Mouse (Mus musculus): Measurements from ENCODE around the gene Mettl17. TPM values are rescaled to one million over a fixed set of nuclear protein-coding genes. Genes with fewer than 3 reads are reported as not detected.
"Not testable (repeated sequence)": the region's sequence is repeated elsewhere in the genome, so short reads cannot be mapped to it uniquely, and the experiment has no call there.

Gene Mettl17
- polyA plus RNA-seq, 1 experiment from 2014 or later, result 57.7 TPM

DNA sequence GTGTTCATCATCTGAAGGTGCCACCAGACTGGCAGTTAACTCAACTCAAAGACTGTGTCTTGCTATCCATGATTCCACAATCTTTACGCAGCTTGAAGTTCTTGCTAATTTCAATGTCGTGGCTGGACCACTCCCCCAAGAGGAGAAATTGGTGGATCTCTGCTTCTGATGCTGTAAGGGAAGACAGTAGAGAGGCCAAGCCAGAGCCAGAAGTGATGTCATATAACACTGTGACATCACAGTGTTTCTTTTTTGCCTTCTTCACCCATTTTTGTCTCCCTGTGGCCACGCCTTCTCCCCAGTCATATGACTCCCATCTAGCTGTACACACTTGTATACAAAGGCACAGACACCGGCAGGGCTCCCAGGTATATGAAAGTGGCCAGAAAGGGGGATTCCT lies 33.5 kb downstream of the Mettl17 start, which contains the start of gene Tppp2:
Gene Tppp2, plus strand, starts transcription at position 301 of the 400 bp plus-strand sequence.
- H3K27me3 ChIP-seq (ENCODE audit: control insufficient read depth, insufficient read depth, low read length), result no peaks in the 10 kb centered on the region
- ATAC-seq (ENCODE audit: insufficient read depth, low FRiP score), result no peak
- no peak within 1 kb of the TSS for H3K9ac ChIP-seq (ENCODE audit: low read length)
- H3K4me2 ChIP-seq (ENCODE audit: low read depth, low read length), result no peak within 1 kb of the TSS
- no peaks in the 10 kb centered on the region for H3K9me3 ChIP-seq (replicated peaks; ENCODE audit: control insufficient read depth, low read length)
- H3K4me1 ChIP-seq (ENCODE audit: control insufficient read depth, insufficient read depth, low read length), result peaks cover 26% of the 10 kb centered on the region
- 83% methylated on average over 4 of the region's 4 CpGs for WGBS
- H3K27ac ChIP-seq (ENCODE audit: low read length), result no peak within 1 kb of the TSS
- H3K36me3 ChIP-seq (ENCODE audit: control insufficient read depth, insufficient read depth, low read length), result no peaks in the 10 kb centered on the region
- no peak within 1 kb of the TSS for H3K4me3 ChIP-seq (replicated peaks; ENCODE audit: low read length)

DNA sequence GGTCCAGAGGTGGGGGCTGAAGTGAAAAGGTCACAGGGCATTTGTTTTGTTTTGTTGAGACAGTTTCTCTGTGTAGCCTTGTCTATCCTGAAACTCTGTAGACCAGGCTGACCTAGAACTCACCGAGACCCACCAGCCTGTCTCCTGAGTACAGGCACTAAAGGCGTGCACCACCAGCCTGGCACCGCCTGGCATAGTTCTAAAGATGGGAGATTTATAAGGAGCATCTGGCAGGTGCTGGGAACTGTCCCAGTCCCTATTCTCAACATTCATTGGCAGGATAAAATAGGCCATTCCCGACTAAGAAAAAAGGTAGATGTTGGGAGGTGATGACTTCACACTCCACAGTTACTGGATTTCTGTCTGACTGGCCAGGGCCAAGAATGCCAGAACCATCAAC lies 34.3 kb downstream of the Mettl17 start:
- Histone ChIP-seq H3K27me3 (ENCODE audit: control insufficient read depth, insufficient read depth, low read length) (no peaks in the 10 kb centered on the region), H3K36me3 (ENCODE audit: control insufficient read depth, insufficient read depth, low read length) (no peaks in the 10 kb centered on the region), H3K9me3 (replicated peaks; ENCODE audit: control insufficient read depth, low read length) (no peaks in the 10 kb centered on the region), H3K27ac (ENCODE audit: low read length) (no peak overlapping the region), H3K4me2 (ENCODE audit: low read depth, low read length) (no peak overlapping the region), H3K4me1 (ENCODE audit: control insufficient read depth, insufficient read depth, low read length) (peaks cover 26% of the 10 kb centered on the region), H3K9ac (ENCODE audit: low read length) (no peak overlapping the region), H3K4me3 (replicated peaks; ENCODE audit: low read length) (no peak overlapping the region)
- ATAC-seq (ENCODE audit: insufficient read depth, low FRiP score), result no peak
- 84% methylated on average over 4 of the region's 4 CpGs for WGBS

DNA sequence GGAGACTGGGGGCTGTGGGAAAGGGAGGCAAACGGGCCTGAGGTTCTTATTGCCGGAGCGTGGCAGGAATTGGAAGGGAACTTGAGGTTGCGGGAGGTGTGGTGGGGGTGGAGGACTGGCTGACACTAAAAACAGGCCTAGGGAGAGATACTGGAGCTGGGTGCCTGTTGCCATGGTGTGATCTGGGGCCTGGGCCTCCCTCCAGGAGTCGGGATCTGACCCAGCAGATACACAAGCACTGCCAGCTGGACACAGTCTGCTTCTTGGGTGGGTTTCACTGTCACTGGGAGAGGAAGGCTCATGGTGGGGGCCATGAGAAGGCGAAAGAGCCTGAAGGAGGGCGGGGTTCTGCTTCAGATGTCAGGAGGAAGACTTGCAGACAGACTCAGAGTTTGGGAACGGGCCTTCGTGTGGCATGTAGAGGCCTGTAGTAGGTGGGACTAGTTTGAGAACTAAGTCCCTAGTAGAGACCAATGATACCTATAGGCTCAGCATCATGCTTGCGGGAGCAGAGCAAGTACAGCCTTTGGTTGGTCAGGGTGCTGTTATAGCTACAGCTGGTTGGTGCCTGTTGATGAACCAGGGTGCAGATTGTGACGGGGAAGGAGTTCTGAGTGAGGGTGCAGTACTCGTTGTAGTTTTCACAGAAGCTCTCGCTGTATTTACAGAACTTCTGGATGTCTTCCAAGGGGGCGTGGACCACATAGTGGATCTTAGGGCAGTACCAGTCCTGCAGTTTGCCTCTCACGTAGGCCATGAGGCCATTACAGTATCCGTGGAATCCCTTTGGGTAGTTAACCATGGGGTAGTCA lies 37.3 kb downstream of the Mettl17 start:
- no peaks in the 10 kb centered on the region for H3K9me3 ChIP-seq (replicated peaks; ENCODE audit: control insufficient read depth, low read length)
- peak overlapping the region; percentile 28; the same call in 1 of the 2 replicates for H3K9ac ChIP-seq (ENCODE audit: low read length)
- no peaks in the 10 kb centered on the region for H3K27me3 ChIP-seq (ENCODE audit: control insufficient read depth, insufficient read depth, low read length)
- H3K27ac ChIP-seq (ENCODE audit: low read length), result peak overlapping the region; percentile 74
- peak; percentile 88 for ATAC-seq (ENCODE audit: insufficient read depth, low FRiP score)
- H3K4me3 ChIP-seq (replicated peaks; ENCODE audit: low read length), result no peak overlapping the region
- H3K36me3 ChIP-seq (ENCODE audit: control insufficient read depth, insufficient read depth, low read length), result no peaks in the 10 kb centered on the region
- no peak overlapping the region for H3K4me2 ChIP-seq (ENCODE audit: low read depth, low read length)
- WGBS, result 47% methylated on average over 16 of the region's 16 CpGs
- H3K4me1 ChIP-seq (ENCODE audit: control insufficient read depth, insufficient read depth, low read length), result peaks cover 17% of the 10 kb centered on the region

DNA sequence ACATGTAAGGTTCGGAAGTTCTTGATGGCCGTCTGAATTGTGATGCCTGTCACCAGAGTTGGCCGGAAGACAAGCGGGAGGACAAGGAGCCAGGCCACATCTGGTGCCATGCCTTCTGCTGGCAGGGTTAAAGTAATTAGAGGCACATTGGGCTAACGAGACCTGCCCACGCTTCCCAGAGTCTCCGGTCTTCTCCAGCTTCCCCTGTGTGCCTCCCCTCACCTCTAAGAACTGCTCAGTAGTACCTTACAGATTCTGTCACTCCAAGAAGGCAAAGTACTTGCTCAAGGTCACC lies 37.9 kb downstream of the Mettl17 start, which contains the start of gene Rnase13:
Gene Rnase13, minus strand, starts transcription at position 203 of the 295 bp plus-strand sequence.
- 93% methylated on average over 7 of the region's 7 CpGs for WGBS
- H3K27me3 ChIP-seq (ENCODE audit: control insufficient read depth, insufficient read depth, low read length), result no peaks in the 10 kb centered on the region
- no peak for ATAC-seq (ENCODE audit: insufficient read depth, low FRiP score)
- peak within 1 kb of the TSS; percentile 74 for H3K27ac ChIP-seq (ENCODE audit: low read length)
- H3K9me3 ChIP-seq (replicated peaks; ENCODE audit: control insufficient read depth, low read length), result no peaks in the 10 kb centered on the region
- H3K36me3 ChIP-seq (ENCODE audit: control insufficient read depth, insufficient read depth, low read length), result no peaks in the 10 kb centered on the region
- H3K9ac ChIP-seq (ENCODE audit: low read length), result peak within 1 kb of the TSS; percentile 28; the same call in 1 of the 2 replicates
- peaks cover 17% of the 10 kb centered on the region for H3K4me1 ChIP-seq (ENCODE audit: control insufficient read depth, insufficient read depth, low read length)
- H3K4me3 ChIP-seq (replicated peaks; ENCODE audit: low read length), result no peak within 1 kb of the TSS
- no peak within 1 kb of the TSS for H3K4me2 ChIP-seq (ENCODE audit: low read depth, low read length)

DNA sequence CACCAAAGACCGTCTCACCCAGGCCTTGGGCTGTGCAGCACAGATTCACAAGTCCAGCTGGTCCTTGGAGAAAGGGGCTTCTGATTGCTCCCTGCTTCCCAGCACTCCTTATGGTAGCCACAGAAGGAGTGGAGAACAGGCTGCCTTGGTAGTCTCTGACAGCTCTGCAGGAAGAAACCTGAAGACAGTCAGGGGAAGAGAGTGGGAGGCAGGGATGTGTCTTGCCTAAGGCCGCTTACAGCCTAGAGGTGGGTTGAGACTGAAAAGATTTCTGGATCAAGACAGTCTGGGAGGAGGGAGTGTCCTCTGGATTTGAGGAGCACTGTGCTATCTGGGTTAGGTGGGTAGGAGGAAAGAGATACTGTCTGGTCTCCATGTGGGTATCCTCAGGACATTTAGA lies 38.3 kb downstream of the Mettl17 start:
- Histone ChIP-seq H3K9ac (ENCODE audit: low read length) (no peak overlapping the region), H3K36me3 (ENCODE audit: control insufficient read depth, insufficient read depth, low read length) (no peaks in the 10 kb centered on the region)
- 87% methylated on average over 2 of the region's 2 CpGs for WGBS

DNA sequence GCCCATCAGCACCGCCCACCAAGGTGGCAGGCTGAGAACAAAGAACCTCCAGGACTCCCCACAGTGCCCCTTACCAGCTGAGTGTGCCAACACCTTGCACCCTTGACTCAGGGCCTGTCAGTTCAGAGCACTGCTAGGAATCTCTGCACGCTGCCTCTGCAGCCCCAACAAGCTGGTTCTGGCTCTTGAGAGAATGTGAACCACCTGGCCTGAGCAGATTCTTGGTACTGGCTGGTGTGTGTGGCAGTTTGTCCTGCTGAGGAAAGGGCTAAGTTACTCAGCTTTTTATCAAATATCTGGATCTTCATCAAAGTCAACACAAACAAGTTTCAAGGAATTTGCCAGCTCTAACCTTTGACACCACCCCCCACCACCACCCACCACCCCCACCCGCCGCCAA lies 38.9 kb downstream of the Mettl17 start:
- Histone ChIP-seq H3K9me3 (replicated peaks; ENCODE audit: control insufficient read depth, low read length) (no peaks in the 10 kb centered on the region), H3K36me3 (ENCODE audit: control insufficient read depth, insufficient read depth, low read length) (no peaks in the 10 kb centered on the region), H3K4me3 (replicated peaks; ENCODE audit: low read length) (no peak overlapping the region), H3K4me1 (ENCODE audit: control insufficient read depth, insufficient read depth, low read length) (peaks cover 17% of the 10 kb centered on the region), H3K27me3 (ENCODE audit: control insufficient read depth, insufficient read depth, low read length) (no peaks in the 10 kb centered on the region), H3K4me2 (ENCODE audit: low read depth, low read length) (no peak overlapping the region), H3K27ac (ENCODE audit: low read length) (no peak overlapping the region), H3K9ac (ENCODE audit: low read length) (no peak overlapping the region)
- ATAC-seq (ENCODE audit: insufficient read depth, low FRiP score), result no peak
- WGBS, result 80% methylated on average over 4 of the region's 4 CpGs

More for the DNA sequence above, 38.3 kb downstream of the Mettl17 start:
- Histone ChIP-seq H3K27me3 (ENCODE audit: control insufficient read depth, insufficient read depth, low read length) (no peaks in the 10 kb centered on the region), H3K9me3 (replicated peaks; ENCODE audit: control insufficient read depth, low read length) (no peaks in the 10 kb centered on the region), H3K27ac (ENCODE audit: low read length) (peak overlapping the region; percentile 74), H3K4me3 (replicated peaks; ENCODE audit: low read length) (no peak overlapping the region), H3K4me1 (ENCODE audit: control insufficient read depth, insufficient read depth, low read length) (peaks cover 17% of the 10 kb centered on the region), H3K4me2 (ENCODE audit: low read depth, low read length) (no peak overlapping the region)
- ATAC-seq (ENCODE audit: insufficient read depth, low FRiP score), result no peak

DNA sequence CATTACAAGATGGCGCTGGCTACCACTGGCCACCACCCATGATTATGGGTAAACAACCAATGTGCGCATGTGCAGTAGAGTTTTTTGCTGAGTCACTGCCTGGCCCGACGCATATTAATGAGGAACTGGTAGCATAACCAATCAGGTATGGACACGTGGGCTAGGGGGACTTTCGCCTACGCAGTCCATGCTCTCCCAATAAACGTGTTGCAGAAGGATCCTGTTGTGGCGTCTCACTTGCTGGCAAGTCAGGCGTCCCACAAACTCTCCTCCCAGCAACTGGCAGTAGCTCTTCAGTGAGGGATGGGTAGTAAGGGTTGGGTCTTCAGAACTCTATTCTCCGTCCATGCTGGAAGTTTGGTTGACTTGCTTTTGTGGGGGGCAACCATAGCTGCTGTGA lies 42.3 kb downstream of the Mettl17 start:
- WGBS, result 90% methylated on average over 11 of the region's 11 CpGs

DNA sequence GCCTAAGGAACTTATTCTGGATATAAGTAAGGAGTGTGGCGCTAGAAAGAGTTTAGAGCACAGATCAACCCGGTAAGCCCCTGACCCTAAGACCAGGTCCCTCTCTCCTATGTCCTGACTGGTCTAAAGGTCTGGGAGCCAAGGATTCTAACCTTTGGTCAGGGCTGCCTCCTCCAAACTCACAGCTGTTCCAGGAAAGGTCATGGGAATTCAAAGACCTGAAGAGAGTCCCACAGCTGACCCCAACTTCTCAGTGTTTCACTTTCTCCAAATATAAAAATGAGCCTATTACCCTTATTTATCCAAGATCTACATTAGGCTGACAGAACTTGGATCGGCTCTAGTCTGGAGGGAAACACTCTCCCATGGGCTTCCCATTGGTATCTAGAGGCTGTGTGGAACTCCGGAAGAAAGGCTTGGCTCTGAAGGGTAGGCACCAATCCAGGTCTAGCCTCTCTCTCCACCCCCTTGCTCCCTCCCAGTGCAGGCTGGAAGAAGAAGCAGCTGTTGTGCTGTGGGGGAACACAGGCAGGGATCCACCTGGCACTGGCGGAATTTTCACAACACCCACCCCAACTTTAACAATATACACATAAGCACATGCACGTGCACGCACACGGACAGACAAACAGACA lies 44.8 kb downstream of the Mettl17 start:
- Histone ChIP-seq H3K9ac (ENCODE audit: low read length) (peak overlapping the region; percentile 50), H3K27me3 (ENCODE audit: control insufficient read depth, insufficient read depth, low read length) (no peaks in the 10 kb centered on the region), H3K36me3 (ENCODE audit: control insufficient read depth, insufficient read depth, low read length) (no peaks in the 10 kb centered on the region), H3K4me2 (ENCODE audit: low read depth, low read length) (peak overlapping the region; percentile 36), H3K9me3 (replicated peaks; ENCODE audit: control insufficient read depth, low read length) (no peaks in the 10 kb centered on the region), H3K4me3 (replicated peaks; ENCODE audit: low read length) (no peak overlapping the region), H3K27ac (ENCODE audit: low read length) (peak overlapping the region; percentile 70), H3K4me1 (ENCODE audit: control insufficient read depth, insufficient read depth, low read length) (peaks cover 24% of the 10 kb centered on the region)
- peak; percentile 81 for ATAC-seq (ENCODE audit: insufficient read depth, low FRiP score)
- 48% methylated on average over 8 of the region's 8 CpGs for WGBS

More for the DNA sequence above, 42.3 kb downstream of the Mettl17 start:
- not testable (repeated sequence) for H3K9ac ChIP-seq (ENCODE audit: low read length); H3K4me2 ChIP-seq (ENCODE audit: low read depth, low read length); H3K27me3 ChIP-seq (ENCODE audit: control insufficient read depth, insufficient read depth, low read length); H3K36me3 ChIP-seq (ENCODE audit: control insufficient read depth, insufficient read depth, low read length); H3K4me3 ChIP-seq (replicated peaks; ENCODE audit: low read length); H3K9me3 ChIP-seq (replicated peaks; ENCODE audit: control insufficient read depth, low read length); H3K27ac ChIP-seq (ENCODE audit: low read length); ATAC-seq (ENCODE audit: insufficient read depth, low FRiP score)
- peaks cover 22% of the 10 kb centered on the region for H3K4me1 ChIP-seq (ENCODE audit: control insufficient read depth, insufficient read depth, low read length)

DNA sequence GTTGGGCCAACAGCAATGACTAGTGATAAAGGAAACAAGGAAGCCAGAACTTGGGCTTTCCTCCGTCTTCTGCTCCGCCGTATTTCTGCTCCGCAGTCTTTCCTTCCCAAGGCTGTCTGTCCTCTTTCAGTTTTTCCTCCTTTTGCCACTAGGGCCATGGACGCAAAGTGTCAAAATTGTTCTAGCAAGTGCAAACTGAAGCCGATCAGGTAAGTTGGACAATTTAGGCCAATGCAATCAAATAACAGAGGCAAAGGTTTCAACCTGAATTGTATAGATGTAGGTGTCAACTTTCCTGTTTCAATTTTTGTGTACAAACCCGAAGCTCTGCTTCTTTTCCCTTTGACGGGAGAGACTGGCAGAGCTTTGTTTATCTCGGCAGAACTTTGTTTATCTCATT lies 45.3 kb downstream of the Mettl17 start:
- 45% methylated on average over 9 of the region's 9 CpGs for WGBS
- Histone ChIP-seq H3K4me3 (replicated peaks; ENCODE audit: low read length) (no peak overlapping the region), H3K27ac (ENCODE audit: low read length) (peak overlapping the region; percentile 70), H3K9ac (ENCODE audit: low read length) (peak overlapping the region; percentile 50), H3K4me2 (ENCODE audit: low read depth, low read length) (peak overlapping the region; percentile 36), H3K9me3 (replicated peaks; ENCODE audit: control insufficient read depth, low read length) (no peaks in the 10 kb centered on the region), H3K36me3 (ENCODE audit: control insufficient read depth, insufficient read depth, low read length) (no peaks in the 10 kb centered on the region), H3K27me3 (ENCODE audit: control insufficient read depth, insufficient read depth, low read length) (no peaks in the 10 kb centered on the region), H3K4me1 (ENCODE audit: control insufficient read depth, insufficient read depth, low read length) (peaks cover 24% of the 10 kb centered on the region)
- no peak for ATAC-seq (ENCODE audit: insufficient read depth, low FRiP score)
